Mouse (Mus musculus) mouse embryonic stem cell (cell line): ENCODE data around the gene Ttc7.

ENCODE experiments used
- in situ Hi-C, 2 experiments: fragments of 300-500 bp; cut with MboI; formaldehyde crosslinking; loops; 1 replicate in 1 of 2; 3 replicates in 1 of 2; pipeline ENCODE4 v1.14.3; 2019 to 2020; ENCODE audit warnings: low sequenced_read_pairs in 2 of 2, low pct_unique_long_range_greater_than_20kb in 1 of 2, mixed read lengths in 1 of 2; ENCODE audit not compliant: unreplicated experiment in 1 of 2

Ttc7 gene

GRCm38 (mm10) chr17:87329144-87329700 is 46.5 kb downstream of the Ttc7 start:
- in situ Hi-C loops, result loop anchor here in 1 of 2 experiments (10.0 kb wide), 1 partner anchor 236 kb away; no protein-coding TSS in a partner anchor

GRCm38 (mm10) chr17:87330250-87330920 is 47.7 kb downstream of the Ttc7 start:
- in situ Hi-C loops, result no loop called here

DNA sequence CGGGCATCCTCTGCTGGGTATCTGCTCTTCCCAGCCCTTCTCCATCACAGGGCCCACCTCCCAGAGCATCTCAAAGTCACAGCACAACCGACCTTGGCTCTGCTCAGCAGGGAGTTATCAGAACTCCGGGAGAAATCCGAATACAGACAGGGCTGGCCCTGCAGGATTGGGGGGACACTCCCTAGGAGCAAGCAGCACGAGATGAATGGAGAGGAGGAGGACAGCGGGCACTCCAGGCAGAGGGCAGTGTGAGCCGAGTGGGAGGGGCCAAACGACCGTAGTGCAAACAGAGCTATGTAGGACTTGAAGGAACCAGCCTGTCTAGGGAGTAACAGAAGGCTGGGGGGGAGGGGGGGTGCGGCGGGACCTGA is 48.2 kb downstream of the Ttc7 start:
- in situ Hi-C loops, result no loop called here

- in situ Hi-C loops, result no loop called here
Measured at GRCm38 (mm10) chr17:87331336-87332141, 48.9 kb downstream of the Ttc7 start.

DNA sequence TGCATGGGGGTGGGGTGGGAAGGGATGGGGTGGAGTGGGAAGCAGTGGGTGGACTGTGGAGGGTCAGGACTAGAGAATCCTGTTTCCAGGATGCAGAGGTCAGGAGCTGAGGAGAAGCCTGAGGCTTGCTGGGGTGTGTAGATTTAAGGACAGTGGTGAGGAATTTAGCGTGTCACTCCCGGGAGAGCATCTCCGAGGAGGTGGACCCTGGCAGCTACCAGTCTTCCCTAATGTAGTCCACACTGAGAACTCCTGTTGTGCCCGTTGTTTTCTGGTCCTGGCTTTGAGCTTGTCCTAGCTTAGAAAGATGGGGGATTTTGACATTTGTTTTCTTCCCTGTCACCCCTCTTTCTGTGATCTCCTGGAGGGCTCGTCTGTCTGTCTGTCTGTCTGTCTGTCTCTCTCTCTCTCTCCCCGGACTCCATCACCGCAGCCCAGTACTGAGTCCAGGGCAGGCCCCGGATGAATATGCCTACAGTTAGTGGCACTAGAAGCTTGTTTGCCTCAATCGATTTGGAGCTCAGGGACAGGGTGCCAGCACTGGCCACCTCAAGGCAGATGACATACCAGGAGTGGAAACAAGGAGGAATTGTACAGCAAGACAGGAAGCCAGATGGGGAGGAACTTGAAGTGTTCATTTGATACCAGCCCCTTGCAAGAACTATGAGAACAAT is 49.6 kb downstream of the Ttc7 start:
- in situ Hi-C loops, result no loop called here

DNA sequence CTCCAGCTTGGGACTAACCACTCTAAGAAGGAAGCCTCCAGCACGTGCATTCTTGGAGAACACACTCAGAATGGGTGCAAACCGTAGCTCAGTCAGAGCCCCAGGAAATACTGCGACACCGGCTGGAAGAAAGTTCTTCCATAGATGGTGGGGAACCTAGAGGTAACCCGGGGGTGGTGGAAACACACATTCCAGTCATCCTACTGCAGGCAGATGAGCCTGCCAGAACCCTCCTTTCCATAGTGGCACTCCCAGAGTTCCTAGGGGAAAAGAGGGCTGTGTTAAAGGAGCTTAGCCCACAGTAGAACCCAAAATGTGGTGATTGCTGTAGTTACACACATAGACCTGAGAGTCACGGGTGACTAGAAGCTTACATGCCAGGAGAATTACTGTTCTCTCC is 50.2 kb downstream of the Ttc7 start:
- in situ Hi-C loops, result no loop called here

GRCm38 (mm10) chr17:87334162-87334561 is 51.5 kb downstream of the Ttc7 start:
- in situ Hi-C loops, result no loop called here

GRCm38 (mm10) chr17:87335152-87335551 is 52.5 kb downstream of the Ttc7 start:
- in situ Hi-C loops, result no loop called here

GRCm38 (mm10) chr17:87335727-87336126 is 53.0 kb downstream of the Ttc7 start:
- in situ Hi-C loops, result no loop called here

GRCm38 (mm10) chr17:87336910-87337309 is 54.2 kb downstream of the Ttc7 start:
- in situ Hi-C loops, result no loop called here

DNA sequence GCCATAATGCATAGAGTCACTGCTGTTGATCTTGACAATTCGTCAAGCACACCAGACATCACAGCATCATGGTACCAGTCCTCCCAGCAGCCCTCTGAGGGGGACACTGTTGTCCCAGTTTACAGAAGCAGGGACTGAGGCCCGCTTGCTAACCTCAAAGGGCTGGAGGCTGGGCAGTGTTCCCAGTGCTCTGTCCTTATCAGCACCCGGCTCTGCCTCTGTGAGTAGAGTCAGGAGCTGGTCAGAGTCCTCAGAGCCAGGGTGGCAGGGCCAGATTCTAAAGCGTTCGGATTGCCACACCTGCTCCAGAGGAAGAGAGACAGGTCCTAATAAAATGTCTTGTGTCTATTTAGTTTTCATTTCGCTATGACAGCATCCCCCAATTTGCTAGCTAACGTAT is 55.0 kb downstream of the Ttc7 start:
- in situ Hi-C loops, result no loop called here

- in situ Hi-C loops, result no loop called here
Measured at GRCm38 (mm10) chr17:87339122-87339521, 56.4 kb downstream of the Ttc7 start.

GRCm38 (mm10) chr17:87343060-87343703 is 60.5 kb downstream of the Ttc7 start:
- in situ Hi-C loops, result no loop called here

DNA sequence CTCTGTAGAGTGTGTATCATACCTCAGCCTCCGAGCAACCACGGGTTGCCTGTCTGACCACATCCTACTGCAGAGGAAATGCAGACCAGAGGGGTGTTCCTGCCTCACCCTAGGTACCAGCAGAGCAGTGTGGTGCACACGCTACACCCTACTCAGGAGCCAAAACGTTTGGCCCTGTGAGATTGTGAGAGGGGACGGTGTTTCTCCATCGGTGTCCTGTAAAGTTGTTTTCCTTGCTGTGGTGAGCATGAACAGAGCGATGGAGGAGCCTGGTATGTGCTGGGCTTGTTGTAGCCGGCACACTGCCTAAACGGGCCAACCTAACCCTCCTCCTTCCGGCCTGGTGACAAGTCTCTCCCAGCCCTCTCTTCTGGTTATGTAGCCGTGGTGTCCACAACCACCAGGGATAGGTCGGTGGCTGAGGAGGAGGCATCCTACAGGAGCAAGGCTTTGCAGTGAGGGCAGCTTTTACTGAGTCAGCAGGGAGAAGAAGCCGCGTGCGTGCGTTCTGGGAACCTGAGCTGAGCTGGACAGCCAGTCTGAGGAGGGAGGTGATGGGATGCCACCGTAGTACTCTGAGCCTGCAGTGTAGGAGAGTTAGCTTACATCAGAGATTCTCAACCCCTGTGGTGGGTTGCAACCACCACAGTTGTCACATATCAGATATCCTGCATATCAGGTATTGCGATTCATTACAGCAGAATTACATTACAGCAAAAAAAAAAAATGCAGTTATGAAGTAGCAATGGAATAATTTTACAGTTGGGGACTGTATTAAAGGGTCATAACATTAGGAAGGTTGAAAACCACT is 62.0 kb downstream of the Ttc7 start:
- in situ Hi-C loops, result no loop called here

DNA sequence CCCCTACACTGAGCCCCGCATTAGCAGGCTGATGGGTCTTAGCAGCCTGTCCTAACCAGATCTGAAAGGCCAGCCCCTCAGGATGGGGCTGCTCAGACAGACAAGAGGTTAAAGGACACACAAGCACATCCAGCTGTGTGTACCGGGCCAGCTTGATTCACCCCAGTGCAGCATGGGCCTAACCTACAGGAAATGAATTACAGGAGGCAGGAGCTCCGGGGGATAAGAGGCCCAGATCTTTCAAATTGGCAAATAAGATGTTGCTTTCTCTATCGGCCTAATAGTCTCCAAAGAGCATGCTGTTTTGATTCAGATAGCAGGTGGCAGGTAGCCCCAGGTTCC is 62.5 kb downstream of the Ttc7 start:
- in situ Hi-C loops, result no loop called here

- in situ Hi-C loops, result no loop called here
Measured at GRCm38 (mm10) chr17:87348353-87348752, 65.7 kb downstream of the Ttc7 start.

- in situ Hi-C loops, result no loop called here
Measured at GRCm38 (mm10) chr17:87349069-87349468, 66.4 kb downstream of the Ttc7 start.

- in situ Hi-C loops, result no loop called here
Measured at GRCm38 (mm10) chr17:87349575-87349974, 66.9 kb downstream of the Ttc7 start.
